In genomic region chr14:115179925-115180324, GRCm38 (mm10) we compare ENCODE assay signal across 23 mouse cellular contexts.
"Had no signal": no experiment of that assay in that cellular context is flagged by ENCODE, and none has a peak within 500 bp of the region (broad histone marks: within the 10 kb centered on the region; RNA-seq: fewer than 3 reads in every experiment).

No protein-coding gene starts in this region.

- H3K4me3 ChIP-seq: heart, embryonic 10.5 days; heart, embryonic 12.5 days; hindbrain, embryonic 10.5 days; hindbrain, embryonic 12.5 days; intestine, embryonic 15.5 days; limb, embryonic 13.5 days; limb, embryonic 15.5 days; liver, embryonic 12.5 days had no signal

- H3K27me3 ChIP-seq: heart, embryonic 12.5 days; hindbrain, embryonic 12.5 days; intestine, embryonic 15.5 days; limb, embryonic 13.5 days; limb, embryonic 15.5 days; liver, embryonic 12.5 days had no signal

- H3K4me2 ChIP-seq: heart, embryonic 12.5 days; hindbrain, embryonic 12.5 days; hindbrain, embryonic 14.5 days; intestine, embryonic 15.5 days; limb, embryonic 13.5 days; limb, embryonic 15.5 days; liver, embryonic 12.5 days had no signal

- H3K4me1 ChIP-seq: heart, embryonic 10.5 days; heart, embryonic 12.5 days; hindbrain, embryonic 10.5 days; hindbrain, embryonic 12.5 days; intestine, embryonic 15.5 days; limb, embryonic 13.5 days; limb, embryonic 15.5 days; liver, embryonic 12.5 days had no signal

- H3K36me3 ChIP-seq: heart, embryonic 10.5 days; heart, embryonic 12.5 days; hindbrain, embryonic 10.5 days; hindbrain, embryonic 12.5 days; intestine, embryonic 15.5 days; limb, embryonic 13.5 days; limb, embryonic 15.5 days; liver, embryonic 12.5 days had no signal

- DNase-seq: gastrocnemius, postnatal 10 days; gastrocnemius, postnatal 25 days; heart, adult 18-20 months; heart, postnatal 10 days; heart, postnatal 4 days; kidney, adult 18-20 months; kidney, adult 8-10 months; kidney, postnatal 10 days; kidney, postnatal 25 days; layer of hippocampus, postnatal 36 days; left cerebral cortex, postnatal 4 days had no signal

- ATAC-seq: hindbrain, embryonic 16.5 days; inflammation-experienced regulatory T-cells, adult 6 months; intestine, embryonic 15.5 days; intestine, postnatal 0 days; liver, embryonic 12.5 days had no signal

- H3K9me3 ChIP-seq: heart, embryonic 10.5 days; heart, embryonic 12.5 days; hindbrain, embryonic 10.5 days; hindbrain, embryonic 12.5 days; intestine, embryonic 15.5 days; limb, embryonic 13.5 days; limb, embryonic 15.5 days; liver, embryonic 12.5 days had no signal

- H3K27ac ChIP-seq: heart, embryonic 10.5 days; hindbrain, embryonic 10.5 days; hindbrain, embryonic 12.5 days; hindbrain, embryonic 14.5 days; intestine, embryonic 15.5 days; limb, embryonic 13.5 days; limb, embryonic 15.5 days; liver, embryonic 12.5 days had no signal

- H3K9ac ChIP-seq: heart, embryonic 12.5 days; hindbrain, embryonic 12.5 days; hindbrain, embryonic 14.5 days; intestine, embryonic 15.5 days; limb, embryonic 13.5 days; limb, embryonic 15.5 days; liver, embryonic 12.5 days had no signal
